Mouse (Mus musculus) limb, embryonic 13.5 days (tissue): ENCODE measurements at regions not wholly inside any gene's neighbourhood (a gene's known extent, or its start where the extent isn't known, plus 50 kb on each side); places are given as distances from the start of the nearest gene placed in this dataset.

ENCODE experiments used
- ATAC-seq: fragments of 200-750 bp; cut with Nextera tagmentation; 2 replicates; pipeline ENCODE4 v1.8.0; 2017; ENCODE audit warnings: low read depth, moderate number of reproducible peaks, moderate TSS enrichment; ENCODE audit not compliant: low FRiP score
- H3K27ac ChIP-seq: fragments of 300-500 bp; sonication (generic); 2 replicates; pipeline ENCODE4 v1.5.1; 2015; ENCODE audit warnings: inconsistent platforms, mild to moderate bottlenecking, moderate library complexity
- H3K27me3 ChIP-seq: fragments of 300-500 bp; sonication (generic); 2 replicates; pipeline ENCODE4 v1.6.1; 2015; ENCODE audit warnings: mild to moderate bottlenecking, inconsistent platforms
- H3K36me3 ChIP-seq: fragments of 300-500 bp; sonication (generic); 2 replicates; pipeline ENCODE4 v1.6.1; 2015; ENCODE audit warnings: inconsistent platforms, mild to moderate bottlenecking, moderate library complexity
- H3K4me1 ChIP-seq: fragments of 300-500 bp; sonication (generic); 2 replicates; pipeline ENCODE4 v1.6.1; 2015; ENCODE audit warnings: inconsistent platforms
- H3K4me2 ChIP-seq: fragments of 300-500 bp; sonication (generic); replicated peaks from 2 replicates; pipeline ENCODE4 v1.6.1; 2015; ENCODE audit warnings: inconsistent platforms, mild to moderate bottlenecking, moderate library complexity
- H3K4me3 ChIP-seq: fragments of 300-500 bp; sonication (generic); 2 replicates; pipeline ENCODE4 v1.5.1; 2015; ENCODE audit warnings: moderate library complexity, mild to moderate bottlenecking, inconsistent platforms
- H3K9ac ChIP-seq: fragments of 300-500 bp; sonication (generic); 2 replicates; pipeline ENCODE4 v1.6.1; 2015; ENCODE audit warnings: mild to moderate bottlenecking, inconsistent platforms
- H3K9me3 ChIP-seq: fragments of 300-500 bp; sonication (generic); 2 replicates; pipeline ENCODE4 v1.6.1; 2016; ENCODE audit warnings: inconsistent platforms
- WGBS: fragments of 180-500 bp; shearing (Covaris S2); methylation state at CpG from one replicate; pipeline ENCODE4 v1.1.7; 2015; 5-methylcytosine and 5-hydroxymethylcytosine counted together

- H3K36me3 ChIP-seq, result no peaks in the 10 kb centered on the region
- no peak overlapping the region for H3K27ac ChIP-seq
- H3K27me3 ChIP-seq, result peaks cover 45% of the 10 kb centered on the region
- H3K9ac ChIP-seq, result no peak overlapping the region
- H3K4me1 ChIP-seq, result peaks cover 20% of the 10 kb centered on the region
- no peak overlapping the region for H3K4me3 ChIP-seq
- ATAC-seq, result peak; percentile 68; the same call in 1 of the 2 replicates
- 0 out of 2 replicates have a peak overlapping the region, but pooled peaks have one; percentile 1 for H3K4me2 ChIP-seq
- 2% methylated on average over 10 of the region's 10 CpGs for WGBS
- H3K9me3 ChIP-seq, result no peaks in the 10 kb centered on the region
Observed at GRCm38 (mm10) chr7:37346041-37346440, 427.4 kb downstream of the Zfp536 start.

- peak overlapping the region; percentile 13; the same call in 1 of the 2 replicates for H3K4me3 ChIP-seq
- H3K4me2 ChIP-seq, result peak overlapping the region; percentile 44
- WGBS, result 16% methylated on average over 21 of the region's 21 CpGs
- H3K27me3 ChIP-seq, result no peaks in the 10 kb centered on the region; the same call in none of the 2 replicates
- no peak overlapping the region; the same call in 1 of the 2 replicates for H3K9ac ChIP-seq
- peaks cover 22% of the 10 kb centered on the region for H3K4me1 ChIP-seq
- ATAC-seq, result 0 out of 2 replicates have a peak, but pooled peaks have one; percentile 30
- no peaks in the 10 kb centered on the region for H3K36me3 ChIP-seq
- H3K9me3 ChIP-seq, result no peaks in the 10 kb centered on the region
- no peak overlapping the region for H3K27ac ChIP-seq
Observed at GRCm38 (mm10) chr7:37357647-37358395, 415.6 kb downstream of the Zfp536 start.

- WGBS, result 66% methylated on average over 4 of the region's 4 CpGs
- ATAC-seq, result no peak
- Histone ChIP-seq H3K4me1 (peaks cover 29% of the 10 kb centered on the region), H3K27ac (no peak overlapping the region), H3K9ac (no peak overlapping the region), H3K27me3 (no peaks in the 10 kb centered on the region; the same call in none of the 2 replicates), H3K4me2 (0 out of 2 replicates have a peak overlapping the region, but pooled peaks have one; percentile 44), H3K4me3 (no peak overlapping the region), H3K9me3 (no peaks in the 10 kb centered on the region), H3K36me3 (no peaks in the 10 kb centered on the region)
Observed at GRCm38 (mm10) chr7:37358492-37358891, 414.9 kb downstream of the Zfp536 start.

GRCm38 (mm10) chr7:37359473-37359872 is 414.0 kb downstream of the Zfp536 start:
- H3K4me2 ChIP-seq, result no peak overlapping the region
- no peak for ATAC-seq
- H3K4me3 ChIP-seq, result no peak overlapping the region
- no peak overlapping the region for H3K27ac ChIP-seq
- no peaks in the 10 kb centered on the region; the same call in none of the 2 replicates for H3K27me3 ChIP-seq
- H3K9me3 ChIP-seq, result no peaks in the 10 kb centered on the region
- no peak overlapping the region for H3K9ac ChIP-seq
- WGBS, result 82% methylated on average over 8 of the region's 8 CpGs
- peaks cover 39% of the 10 kb centered on the region for H3K4me1 ChIP-seq
- H3K36me3 ChIP-seq, result no peaks in the 10 kb centered on the region

- Histone ChIP-seq H3K9ac (no peak overlapping the region), H3K4me3 (no peak overlapping the region), H3K36me3 (no peaks in the 10 kb centered on the region), H3K9me3 (no peaks in the 10 kb centered on the region), H3K27me3 (no peaks in the 10 kb centered on the region; the same call in none of the 2 replicates), H3K4me1 (peaks cover 45% of the 10 kb centered on the region), H3K4me2 (no peak overlapping the region), H3K27ac (no peak overlapping the region)
- 10% methylated on average over 3 of the region's 3 CpGs for WGBS
- no peak for ATAC-seq
Observed at GRCm38 (mm10) chr7:37360171-37360570, 413.3 kb downstream of the Zfp536 start.

- H3K9me3 ChIP-seq, result no peaks in the 10 kb centered on the region
- peak overlapping the region; percentile 55; the same call in 1 of the 2 replicates for H3K27ac ChIP-seq
- 2% methylated on average over 16 of the region's 16 CpGs for WGBS
- peak overlapping the region; percentile 67 for H3K4me2 ChIP-seq
- H3K9ac ChIP-seq, result peak overlapping the region; percentile 53
- peak overlapping the region; percentile 36 for H3K4me3 ChIP-seq
- peak; percentile 28 for ATAC-seq
- peaks cover 50% of the 10 kb centered on the region for H3K4me1 ChIP-seq
- no peaks in the 10 kb centered on the region for H3K36me3 ChIP-seq
- H3K27me3 ChIP-seq, result no peaks in the 10 kb centered on the region; the same call in 1 of the 2 replicates
Observed at GRCm38 (mm10) chr7:37361802-37362441, 411.5 kb downstream of the Zfp536 start.

- ATAC-seq, result no peak
- no peaks in the 10 kb centered on the region for H3K36me3 ChIP-seq
Observed at GRCm38 (mm10) chr7:37362879-37363278, 410.6 kb downstream of the Zfp536 start.

GRCm38 (mm10) chr7:37363629-37364175 is 409.7 kb downstream of the Zfp536 start:
- H3K4me2 ChIP-seq, result peak overlapping the region; percentile 14; the same call in 1 of the 2 replicates

More at GRCm38 (mm10) chr7:37362879-37363278, 410.6 kb downstream of the Zfp536 start:
- Histone ChIP-seq H3K4me3 (no peak overlapping the region), H3K4me1 (peaks cover 50% of the 10 kb centered on the region), H3K9ac (no peak overlapping the region), H3K9me3 (no peaks in the 10 kb centered on the region), H3K4me2 (peak overlapping the region; percentile 67), H3K27me3 (no peaks in the 10 kb centered on the region), H3K27ac (peak overlapping the region; percentile 44; the same call in 1 of the 2 replicates)
- 12% methylated on average over 8 of the region's 8 CpGs for WGBS

GRCm38 (mm10) chr7:37364221-37364620 is 409.2 kb downstream of the Zfp536 start:
- Histone ChIP-seq H3K27ac (no peak overlapping the region), H3K9me3 (no peaks in the 10 kb centered on the region), H3K4me1 (peaks cover 50% of the 10 kb centered on the region), H3K4me2 (0 out of 2 replicates have a peak overlapping the region, but pooled peaks have one; percentile 1), H3K9ac (no peak overlapping the region), H3K4me3 (no peak overlapping the region), H3K27me3 (no peaks in the 10 kb centered on the region), H3K36me3 (no peaks in the 10 kb centered on the region)
- ATAC-seq, result peak; percentile 42; the same call in 1 of the 2 replicates
- WGBS, result 27% methylated on average over 9 of the region's 9 CpGs

More at GRCm38 (mm10) chr7:37363629-37364175, 409.7 kb downstream of the Zfp536 start:
- no peak overlapping the region for H3K4me3 ChIP-seq
- WGBS, result 25% methylated on average over 10 of the region's 10 CpGs
- peaks cover 50% of the 10 kb centered on the region for H3K4me1 ChIP-seq
- no peaks in the 10 kb centered on the region for H3K27me3 ChIP-seq
- no peak overlapping the region for H3K9ac ChIP-seq
- H3K27ac ChIP-seq, result peak overlapping the region; percentile 44; the same call in 1 of the 2 replicates
- no peaks in the 10 kb centered on the region for H3K9me3 ChIP-seq
- H3K36me3 ChIP-seq, result no peaks in the 10 kb centered on the region
- ATAC-seq, result no peak; the same call in 1 of the 2 replicates

- ATAC-seq, result no peak
- WGBS, result 93% methylated on average over 19 of the region's 19 CpGs
- H3K36me3 ChIP-seq, result no peaks in the 10 kb centered on the region
- H3K9ac ChIP-seq, result no peak overlapping the region
- peaks cover 41% of the 10 kb centered on the region for H3K4me1 ChIP-seq
- H3K9me3 ChIP-seq, result no peaks in the 10 kb centered on the region
- no peak overlapping the region for H3K4me2 ChIP-seq
- no peak overlapping the region for H3K4me3 ChIP-seq
- H3K27me3 ChIP-seq, result no peaks in the 10 kb centered on the region
- no peak overlapping the region for H3K27ac ChIP-seq
Observed at GRCm38 (mm10) chr7:37366006-37366405, 407.4 kb downstream of the Zfp536 start.

GRCm38 (mm10) chr7:37369698-37370097 is 403.7 kb downstream of the Zfp536 start:
- Histone ChIP-seq H3K9me3 (no peaks in the 10 kb centered on the region), H3K4me1 (peaks cover 9% of the 10 kb centered on the region), H3K4me3 (no peak overlapping the region), H3K36me3 (no peaks in the 10 kb centered on the region), H3K27me3 (no peaks in the 10 kb centered on the region; the same call in 1 of the 2 replicates), H3K27ac (no peak overlapping the region), H3K4me2 (no peak overlapping the region), H3K9ac (no peak overlapping the region)
- ATAC-seq, result no peak
- WGBS, result 35% methylated on average over 4 of the region's 4 CpGs
